Mouse (Mus musculus) megakaryocyte progenitor cell, adult 5-6 weeks (primary cell): Measurements from ENCODE around the gene Lama5. TPM values are rescaled to one million over a fixed set of nuclear protein-coding genes. Genes with fewer than 3 reads are reported as not detected.

Source experiments
- ATAC-seq: replicated peaks from 2 replicates; pipeline ENCODE4 v1.8.0; 2016; ENCODE audit warnings: mild to moderate bottlenecking, moderate TSS enrichment, inconsistent platforms; ENCODE audit not compliant: poor library complexity
- total RNA-seq, 2 experiments: library from RNA; stranded (forward) in 1 of 2; stranded (reverse) in 1 of 2; fragments of 157-497, 149-512 nt in 1 of 2; fragments of 200-1000 nt in 1 of 2; gene quantifications; 2 replicates each; pipeline versions ENCODE4 v1.2.3 to v1.2.4; 2015 to 2017

The Lama5 gene
- total RNA-seq, 2 experiments from 2014 or later, result 0.07 to 0.08 TPM

- ATAC-seq, result no peak
These were observed 67.0 kb downstream of the Lama5 start for GRCm38 (mm10) chr2:180158627-180159026.

GRCm38 (mm10) chr2:180154796-180155195 lies 70.9 kb downstream of the Lama5 start:
- ATAC-seq, result no peak

- no peak for ATAC-seq
These were observed 77.1 kb downstream of the Lama5 start for GRCm38 (mm10) chr2:180148551-180148950.

DNA sequence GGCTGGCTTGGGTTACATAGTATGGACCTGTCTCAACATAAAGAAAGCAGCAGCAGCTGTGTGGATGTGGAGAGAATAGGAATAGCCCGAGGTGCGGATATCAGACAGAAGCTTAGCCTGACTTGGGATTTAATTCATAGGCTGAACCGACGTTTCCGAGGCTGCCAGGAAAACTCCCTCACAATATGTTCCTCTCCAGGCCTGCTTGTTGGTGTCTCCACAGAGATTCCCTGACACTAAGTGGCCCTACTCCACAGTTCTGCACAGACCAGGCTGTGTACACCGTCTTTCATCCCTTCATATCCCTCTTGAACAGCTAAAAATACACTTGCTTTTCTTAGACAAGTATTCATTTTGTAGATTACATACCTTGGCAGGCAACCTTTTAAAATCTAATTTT lies 78.3 kb downstream of the Lama5 start:
- ATAC-seq, result no peak

GRCm38 (mm10) chr2:180146091-180146490 lies 79.6 kb downstream of the Lama5 start:
- ATAC-seq, result no peak

- peak; percentile 39; the same call in 1 of the 2 replicates for ATAC-seq
These were observed 90.2 kb downstream of the Lama5 start for GRCm38 (mm10) chr2:180135414-180135813.

- peak; percentile 70 for ATAC-seq
These were observed 91.7 kb downstream of the Lama5 start for GRCm38 (mm10) chr2:180133911-180134310.

DNA sequence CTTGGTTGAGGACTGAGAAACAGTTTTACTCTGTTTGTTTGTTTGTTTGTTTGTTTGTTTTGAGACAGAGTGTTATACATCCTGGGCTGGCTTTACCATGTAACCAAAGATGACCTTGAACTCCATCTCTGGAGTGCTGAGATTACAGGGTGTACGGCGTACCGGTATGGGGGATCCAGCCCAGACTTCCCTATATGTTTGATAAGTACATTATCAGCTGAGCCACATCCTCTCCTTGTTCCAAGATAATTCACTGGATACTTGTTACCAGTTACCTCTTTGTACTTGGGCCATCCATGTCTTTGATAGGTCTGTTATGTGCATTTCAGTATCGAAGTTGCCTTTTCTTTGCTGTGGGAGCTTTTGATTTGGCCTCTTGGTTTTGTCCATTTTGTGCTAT lies 92.4 kb downstream of the Lama5 start:
- no peak for ATAC-seq

- peak; percentile 85 for ATAC-seq
These were observed 98.0 kb downstream of the Lama5 start for GRCm38 (mm10) chr2:180127675-180128074.

Other genes starting within 250 kb of the Lama5 start
- gene Taf4, start 249.2 kb downstream of the Lama5 start, total RNA-seq (2015), result 21.7 and 24.4 TPM in 2 replicates
- gene Taf4, start 249.2 kb downstream of the Lama5 start, total RNA-seq (2017), result 15.1 and 18.0 TPM in 2 replicates
- 8.3 and 9.7 TPM in 2 replicates for gene Lsm14b, start 200.9 kb downstream of the Lama5 start, total RNA-seq (2015)
- 23.5 and 23.9 TPM in 2 replicates for gene Lsm14b, start 200.9 kb downstream of the Lama5 start, total RNA-seq (2017)
- gene Psma7, start 183.4 kb downstream of the Lama5 start, total RNA-seq (2015), result 355 and 392 TPM in 2 replicates
- gene Psma7, start 183.4 kb downstream of the Lama5 start, total RNA-seq (2017), result 426 and 445 TPM in 2 replicates
- 1.1 and 2.1 TPM in 2 replicates for gene Ss18l1, start 183.3 kb downstream of the Lama5 start, total RNA-seq (2015)
- gene Ss18l1, start 183.3 kb downstream of the Lama5 start, total RNA-seq (2017), result 2.5 and 2.6 TPM in 2 replicates
- gene Mtg2, start 155.3 kb downstream of the Lama5 start, total RNA-seq (2015), result 6.4 and 9.3 TPM in 2 replicates
- gene Mtg2, start 155.3 kb downstream of the Lama5 start, total RNA-seq (2017), result 12.2 and 14.0 TPM in 2 replicates
- not detected in 2 replicates for gene Hrh3, start 121.4 kb downstream of the Lama5 start, total RNA-seq (2015)
- not detected in 2 replicates for gene Hrh3, start 121.4 kb downstream of the Lama5 start, total RNA-seq (2017)
- gene Osbpl2, start 106.6 kb downstream of the Lama5 start, total RNA-seq (2015), result 20.0 and 22.2 TPM in 2 replicates
- gene Osbpl2, start 106.6 kb downstream of the Lama5 start, total RNA-seq (2017), result 35.8 and 40.8 TPM in 2 replicates
- gene Adrm1, start 54.4 kb downstream of the Lama5 start, total RNA-seq (2015), result 67.6 and 85.2 TPM in 2 replicates
- 52.9 and 84.5 TPM in 2 replicates for gene Adrm1, start 54.4 kb downstream of the Lama5 start, total RNA-seq (2017)
- gene Rps21, start 31.5 kb upstream of the Lama5 start, total RNA-seq (2015), result 1,700 and 1,787 TPM in 2 replicates
- 2,626 and 3,717 TPM in 2 replicates for gene Rps21, start 31.5 kb upstream of the Lama5 start, total RNA-seq (2017)
- gene Cables2, start 47.6 kb upstream of the Lama5 start, total RNA-seq (2015), result 12.6 and 15.1 TPM in 2 replicates
- 9.9 and 12.7 TPM in 2 replicates for gene Cables2, start 47.6 kb upstream of the Lama5 start, total RNA-seq (2017)
- gene Rbbp8nl, start 64.0 kb upstream of the Lama5 start, total RNA-seq (2015), result not detected in 2 replicates
- gene Rbbp8nl, start 64.0 kb upstream of the Lama5 start, total RNA-seq (2017), result not detected in 2 replicates
- not detected in 2 replicates for gene Gata5, start 108.8 kb upstream of the Lama5 start, total RNA-seq (2015)
- gene Gata5, start 108.8 kb upstream of the Lama5 start, total RNA-seq (2017), result not detected in 2 replicates
- gene Slco4a1, start 230.4 kb upstream of the Lama5 start, total RNA-seq (2015), result 25.0 and 26.8 TPM in 2 replicates
- gene Slco4a1, start 230.4 kb upstream of the Lama5 start, total RNA-seq (2017), result 12.2 and 13.7 TPM in 2 replicates